Mouse (Mus musculus) brain, adult 2 months (tissue): ENCODE results near the gene Gatad2a.
"Not testable (repeated sequence)": the region's sequence is repeated elsewhere in the genome, so short reads cannot be mapped to it uniquely, and the experiment has no call there.

Source experiments
- DNase-seq: peaks from one replicate; pipeline ENCODE4 v3.0.0; 2011; ENCODE audit warnings: low read depth, low spot score

Gene Gatad2a

GRCm38 (mm10) chr8:69995422-69995775 is 785 bp downstream of the Gatad2a start:
- no peak for DNase-seq

- DNase-seq: not testable (repeated sequence)
These were observed 7.2 kb downstream of the Gatad2a start for GRCm38 (mm10) chr8:69988936-69989335.

GRCm38 (mm10) chr8:69987744-69988143 is 8.4 kb downstream of the Gatad2a start:
- no peak for DNase-seq

- no peak for DNase-seq
These were observed 11.2 kb downstream of the Gatad2a start for GRCm38 (mm10) chr8:69984876-69985553.

- DNase-seq: no peak
These were observed 17.7 kb downstream of the Gatad2a start for GRCm38 (mm10) chr8:69978456-69978855.

GRCm38 (mm10) chr8:69974806-69975205 is 21.4 kb downstream of the Gatad2a start:
- no peak for DNase-seq

GRCm38 (mm10) chr8:69974194-69974614 is 22.0 kb downstream of the Gatad2a start:
- peak; percentile 95 for DNase-seq

GRCm38 (mm10) chr8:69973442-69974161 is 22.6 kb downstream of the Gatad2a start:
- DNase-seq: peak; percentile 60

GRCm38 (mm10) chr8:69973063-69973441 is 23.1 kb downstream of the Gatad2a start:
- DNase-seq: no peak

GRCm38 (mm10) chr8:69970880-69971279 is 25.3 kb downstream of the Gatad2a start:
- DNase-seq: no peak

- DNase-seq: no peak
These were observed 28.8 kb downstream of the Gatad2a start for GRCm38 (mm10) chr8:69967291-69967933.

- DNase-seq: no peak
These were observed 36.9 kb downstream of the Gatad2a start for GRCm38 (mm10) chr8:69959241-69959640.

- no peak for DNase-seq
These were observed 38.3 kb downstream of the Gatad2a start for GRCm38 (mm10) chr8:69957879-69958278.

GRCm38 (mm10) chr8:69957419-69957818 is 38.8 kb downstream of the Gatad2a start:
- DNase-seq: no peak

GRCm38 (mm10) chr8:69956651-69957050 is 39.5 kb downstream of the Gatad2a start:
- DNase-seq: no peak

- no peak for DNase-seq
These were observed 41.5 kb downstream of the Gatad2a start for GRCm38 (mm10) chr8:69954642-69955041.

GRCm38 (mm10) chr8:69954213-69954612 is 42.0 kb downstream of the Gatad2a start:
- no peak for DNase-seq

GRCm38 (mm10) chr8:69950300-69950699 is 45.9 kb downstream of the Gatad2a start:
- no peak for DNase-seq

- not testable (repeated sequence) for DNase-seq
These were observed 53.7 kb downstream of the Gatad2a start for GRCm38 (mm10) chr8:69942495-69942894.

GRCm38 (mm10) chr8:69940386-69940785 is 55.8 kb downstream of the Gatad2a start:
- no peak for DNase-seq

GRCm38 (mm10) chr8:69939633-69940032 is 56.6 kb downstream of the Gatad2a start:
- DNase-seq: no peak

- no peak for DNase-seq
These were observed 57.8 kb downstream of the Gatad2a start for GRCm38 (mm10) chr8:69938245-69938982.
